Mouse (Mus musculus) right cerebral cortex, postnatal 36 days (tissue): Measurements from ENCODE around the gene Acpp.
"Not testable (repeated sequence)": the region's sequence is repeated elsewhere in the genome, so short reads cannot be mapped to it uniquely, and the experiment has no call there.

ENCODE experiments used
- DNase-seq, 2 experiments: peaks; one replicate each; pipeline ENCODE4 v3.0.0; 2022; ENCODE audit warnings: low spot score in 2 of 2, mixed read lengths in 1 of 2

Acpp gene

GRCm38 (mm10) chr9:104337183-104337931 lies at the start of gene Acpp:
Acpp (minus strand) TSS chr9:104337748.
- DNase-seq: no peak

DNA sequence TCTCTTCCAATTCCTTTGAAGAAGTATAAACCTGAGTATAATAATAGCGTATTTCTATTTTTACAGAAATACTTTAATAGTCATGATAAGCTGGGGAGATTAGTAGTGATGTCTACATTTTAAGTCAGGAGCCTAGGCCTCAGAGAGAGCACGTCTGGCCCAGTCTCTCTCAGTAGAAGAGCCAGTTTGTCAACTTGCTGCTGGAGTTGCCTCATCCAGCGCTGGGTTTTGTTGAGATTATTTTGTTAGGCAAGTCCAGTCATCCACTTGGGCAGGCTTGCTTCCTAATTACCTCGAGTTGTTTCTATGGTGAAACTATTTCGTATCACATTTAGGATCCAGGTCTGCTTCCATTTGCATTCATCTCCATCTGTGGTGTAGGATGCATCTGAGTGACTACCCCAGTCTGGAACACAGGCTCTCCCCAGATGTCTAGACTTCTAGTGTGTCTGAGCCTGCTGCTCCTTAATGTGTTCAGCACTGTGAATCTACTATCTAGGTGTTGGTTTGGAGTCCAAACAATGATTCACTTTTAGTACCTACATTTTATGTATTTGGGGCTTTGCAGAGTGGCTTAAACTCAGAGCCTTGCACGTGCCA lies 45.1 kb upstream of the Acpp start:
- no peak for DNase-seq

- no peak for DNase-seq
Measured at GRCm38 (mm10) chr9:104379532-104380162, 42.1 kb upstream of the Acpp start.

GRCm38 (mm10) chr9:104375573-104375972 lies 38.0 kb upstream of the Acpp start:
- DNase-seq: no peak

- DNase-seq: peak; percentile 36 to 49
Measured at GRCm38 (mm10) chr9:104373253-104373652, 35.7 kb upstream of the Acpp start.

- DNase-seq: no peak
Measured at GRCm38 (mm10) chr9:104366983-104367382, 29.4 kb upstream of the Acpp start.

DNA sequence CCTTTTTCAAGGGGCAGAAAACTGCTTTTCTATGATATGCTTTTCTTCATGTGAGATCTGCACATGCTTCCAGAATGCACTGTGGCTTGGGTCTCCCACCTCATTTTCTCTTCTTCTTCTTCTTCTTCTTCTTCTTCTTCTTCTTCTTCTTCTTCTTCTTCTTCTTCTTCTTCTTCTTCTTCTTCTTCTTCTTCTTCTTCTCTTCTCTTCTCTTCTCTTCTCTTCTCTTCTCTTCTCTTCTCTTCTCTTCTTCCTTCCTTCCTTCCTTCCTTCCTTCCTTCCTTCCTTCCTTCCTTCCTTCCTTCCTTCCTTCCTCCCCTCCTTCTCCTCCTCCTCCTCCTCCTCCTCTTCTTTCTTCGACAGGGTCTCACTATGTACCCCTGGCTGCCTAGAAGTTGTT lies 24.4 kb upstream of the Acpp start:
- not testable (repeated sequence) for DNase-seq

DNA sequence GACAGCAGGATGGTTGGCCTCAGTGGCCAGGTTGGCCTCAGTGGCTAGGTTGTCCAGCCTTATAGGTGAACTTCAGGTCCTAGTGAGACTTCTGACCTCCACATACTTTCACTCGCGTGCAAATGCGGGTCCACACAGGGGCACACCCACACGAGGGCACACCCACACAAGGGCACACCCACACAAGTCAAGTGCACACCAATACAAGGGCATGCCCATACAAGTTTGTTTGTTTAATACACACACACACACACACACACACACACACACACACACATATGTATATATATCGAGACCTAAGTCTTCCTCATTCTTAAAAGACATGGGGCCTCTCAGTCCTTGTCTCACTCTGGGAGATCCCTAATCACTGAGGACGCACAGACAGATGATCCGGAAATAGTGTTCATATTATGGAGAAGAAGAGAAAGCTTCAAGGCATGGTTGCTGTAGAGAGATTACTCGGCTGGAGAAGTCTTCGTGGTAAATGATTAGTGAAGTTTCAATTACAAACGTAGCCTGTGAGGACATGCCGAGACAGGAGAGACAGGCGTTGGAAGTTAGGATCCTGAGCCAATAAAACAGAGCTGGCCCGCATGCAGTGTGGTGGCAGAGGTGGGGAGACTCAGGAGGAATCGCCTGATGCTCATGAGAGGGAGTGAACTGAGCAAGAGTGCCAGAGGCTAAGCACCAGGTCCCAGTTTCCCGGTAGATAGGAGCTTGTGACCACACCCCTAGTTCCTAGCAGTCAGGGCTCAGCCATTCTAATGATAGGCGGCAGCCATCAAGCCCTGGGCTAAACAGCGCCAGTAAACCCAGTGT lies 23.7 kb upstream of the Acpp start:
- no peak for DNase-seq

DNA sequence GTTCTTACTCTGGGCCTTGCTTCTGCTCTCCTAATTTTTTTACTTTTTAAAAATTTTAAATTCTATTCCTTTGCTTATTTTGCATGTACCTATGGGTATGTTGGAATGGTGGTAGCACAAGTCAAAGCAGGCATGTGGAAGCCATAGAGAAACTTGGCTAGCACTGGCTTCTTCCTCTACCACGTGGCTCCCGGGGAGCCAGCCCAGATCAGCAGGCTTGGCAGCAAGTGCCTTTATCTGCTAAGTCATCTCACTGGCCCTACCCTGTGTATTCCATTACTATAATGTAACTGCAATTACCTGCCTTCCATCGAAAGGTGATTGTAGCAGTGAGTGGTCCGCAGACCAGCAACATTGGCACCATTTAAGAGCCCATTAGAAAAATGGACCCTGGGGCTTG lies 22.8 kb upstream of the Acpp start:
- DNase-seq: no peak

GRCm38 (mm10) chr9:104355521-104356270 lies 18.1 kb upstream of the Acpp start:
- DNase-seq: no peak

DNA sequence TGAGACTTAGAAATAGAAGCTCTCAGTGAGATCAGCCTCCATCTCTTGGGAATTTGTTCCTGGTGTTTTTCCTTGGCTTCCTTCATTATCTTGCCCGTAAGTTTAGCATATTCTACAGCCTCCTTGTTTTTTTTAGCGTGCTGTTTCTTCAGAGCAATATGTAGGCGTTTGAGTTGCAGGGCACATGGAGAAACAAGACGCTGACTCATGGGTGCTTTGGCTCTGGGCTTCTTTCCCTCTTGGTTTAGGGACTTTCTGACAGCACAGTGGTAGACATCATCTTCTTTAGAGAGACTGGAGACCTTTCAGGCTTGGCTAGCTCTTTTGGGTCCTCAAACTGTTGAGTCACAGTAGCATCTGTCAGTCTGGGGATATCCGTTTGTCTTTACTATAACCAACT lies 6.6 kb upstream of the Acpp start:
- DNase-seq: peak; percentile 36 to 41

GRCm38 (mm10) chr9:104339483-104339882 lies 1.9 kb upstream of the Acpp start:
- DNase-seq: no peak

- DNase-seq: no peak
Measured at GRCm38 (mm10) chr9:104338489-104339427, 1.2 kb upstream of the Acpp start.

GRCm38 (mm10) chr9:104331301-104331700 lies 6.2 kb downstream of the Acpp start:
- DNase-seq: no peak

- DNase-seq: no peak
Measured at GRCm38 (mm10) chr9:104328655-104329054, 8.9 kb downstream of the Acpp start.

- DNase-seq: no peak
Measured at GRCm38 (mm10) chr9:104321519-104321918, 16.0 kb downstream of the Acpp start.

DNA sequence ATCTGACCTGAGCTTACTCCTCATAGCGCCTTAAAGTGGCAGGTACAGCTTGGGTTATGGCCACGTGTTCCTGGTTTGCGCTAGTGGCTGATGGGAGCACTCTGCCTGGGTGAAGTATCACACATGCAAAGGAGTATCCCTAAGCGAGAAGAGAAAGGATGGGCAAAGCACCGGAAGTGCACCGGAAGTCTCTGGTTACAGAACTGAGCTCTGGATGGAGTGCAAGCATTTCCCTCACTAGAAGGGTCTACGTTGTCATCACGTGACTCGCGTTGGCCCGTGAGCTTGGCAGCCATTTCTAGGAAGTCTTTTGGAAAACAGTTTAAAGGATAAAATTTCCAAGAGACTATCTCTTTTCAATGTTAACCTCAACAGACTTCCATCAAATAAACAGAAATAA lies 21.2 kb downstream of the Acpp start:
- no peak for DNase-seq

- peak; percentile 14 to 40 for DNase-seq
Measured at GRCm38 (mm10) chr9:104315499-104315898, 22.0 kb downstream of the Acpp start.

DNA sequence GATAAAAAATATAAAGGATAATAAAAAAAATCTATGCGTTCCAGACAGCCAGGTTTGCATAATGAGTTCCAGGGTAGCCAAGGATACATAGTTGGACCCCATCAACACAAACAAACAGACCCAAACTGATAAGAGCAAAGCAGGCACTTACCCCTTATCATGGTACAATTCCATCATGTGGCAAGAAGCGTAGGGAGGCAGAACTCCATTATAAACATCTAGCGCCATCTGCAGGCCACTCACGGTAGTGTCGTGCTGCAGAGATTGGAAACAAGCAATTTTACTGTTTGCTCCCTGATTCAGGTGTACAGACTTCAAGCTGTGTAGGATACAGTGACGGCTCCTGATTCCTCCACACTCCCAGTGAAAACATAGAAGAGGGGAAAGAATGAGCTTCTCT lies 30.8 kb downstream of the Acpp start:
- DNase-seq: peak; percentile 44 to 67
